Mouse (Mus musculus) limb, embryonic 14.5 days (tissue): ENCODE data around the gene Tram2. TPM values are rescaled to one million over a fixed set of nuclear protein-coding genes. Genes with fewer than 3 reads are reported as not detected.

ENCODE experiments used
- ATAC-seq: fragments of 200-750 bp; cut with Nextera tagmentation; 2 replicates; pipeline ENCODE4 v1.8.0; 2017; ENCODE audit warnings: low read depth, moderate number of reproducible peaks, moderate TSS enrichment; ENCODE audit not compliant: low FRiP score
- DNase-seq: peaks from one replicate; pipeline ENCODE4 v3.0.0-alpha.2; 2015; ENCODE audit warnings: low spot score
- H3K27ac ChIP-seq: fragments of 300-500 bp; sonication (generic); replicated peaks from 2 replicates; pipeline ENCODE4 v1.5.1; 2014; ENCODE audit warnings: low read depth, mild to moderate bottlenecking, low read length, moderate library complexity, mixed read lengths
- H3K27me3 ChIP-seq: fragments of 300-500 bp; sonication (generic); 2 replicates; pipeline ENCODE4 v1.6.1; 2014; ENCODE audit warnings: low read length, mixed read lengths; ENCODE audit not compliant: control insufficient read depth, insufficient read depth
- H3K36me3 ChIP-seq: fragments of 300-500 bp; sonication (generic); 2 replicates; pipeline ENCODE4 v1.6.1; 2014; ENCODE audit warnings: mild to moderate bottlenecking, low read length, moderate library complexity, mixed read lengths; ENCODE audit not compliant: control insufficient read depth, insufficient read depth
- H3K4me1 ChIP-seq: fragments of 300-500 bp; sonication (generic); 2 replicates; pipeline ENCODE4 v1.6.1; 2014; ENCODE audit warnings: antibody characterized with exemption, low read length, mixed read lengths; ENCODE audit not compliant: control insufficient read depth, insufficient read depth
- H3K4me2 ChIP-seq: fragments of 300-500 bp; sonication (generic); replicated peaks from 2 replicates; pipeline ENCODE4 v1.6.1; 2014; ENCODE audit warnings: low read depth, mild to moderate bottlenecking, low read length, moderate library complexity; ENCODE audit not compliant: severe bottlenecking
- H3K4me3 ChIP-seq: fragments of 300-500 bp; sonication (generic); replicated peaks from 2 replicates; pipeline ENCODE4 v1.5.1; 2014; ENCODE audit warnings: low read length
- H3K9ac ChIP-seq: fragments of 300-500 bp; sonication (generic); 2 replicates; pipeline ENCODE4 v1.6.1; 2014; ENCODE audit warnings: mild to moderate bottlenecking, low read depth, low read length, moderate library complexity; ENCODE audit not compliant: severe bottlenecking
- H3K9me3 ChIP-seq: fragments of 300-500 bp; sonication (generic); 2 replicates; pipeline ENCODE4 v1.6.1; 2016; ENCODE audit warnings: low read length; ENCODE audit not compliant: control insufficient read depth
- POLR2A ChIP-seq: fragments of 200-500 bp; IDR thresholded peaks from 2 replicates; pipeline ENCODE4 v1.8.0; 2012; ENCODE audit warnings: inconsistent platforms, mild to moderate bottlenecking, moderate library complexity, borderline replicate concordance; ENCODE audit not compliant: insufficient read depth, insufficient read length; ENCODE audit errors: extremely low read depth
- WGBS: fragments of 180-500 bp; shearing (Covaris S2); extraction: QIAGEN DNeasy Blood & Tissue Kit; methylation state at CpG from one replicate; pipeline ENCODE4 v1.1.7; 2014; 5-methylcytosine and 5-hydroxymethylcytosine counted together
- polyA plus RNA-seq, 2 experiments: library from polyadenylated mRNA; depleted of rRNA in 1 of 2; stranded (reverse) in 1 of 2; unstranded in 1 of 2; fragments of >200 nt; fragmentation: Nextera tagmentation in 1 of 2; extraction: Ambion mirVana in 1 of 2; gene quantifications; 2 replicates each; pipeline versions ENCODE4 v1.2.1 to v1.2.3; 2012 to 2014

Tram2 gene
- polyA plus RNA-seq, 2 experiments, result 15.5 to 20.3 TPM

- no peaks in the 10 kb centered on the region for H3K9me3 ChIP-seq
- H3K27me3 ChIP-seq, result no peaks in the 10 kb centered on the region
- no peak for TF ChIP-seq POLR2A
- peaks cover 52% of the 10 kb centered on the region for H3K4me1 ChIP-seq
- WGBS, result 77% methylated on average over 5 of the region's 5 CpGs
- H3K36me3 ChIP-seq, result peaks cover 8% of the 10 kb centered on the region
- DNase-seq, result no peak
- H3K27ac ChIP-seq, result no peak overlapping the region
- no peak overlapping the region for H3K4me3 ChIP-seq
- ATAC-seq, result no peak
- H3K4me2 ChIP-seq, result no peak overlapping the region
- H3K9ac ChIP-seq, result no peak overlapping the region
Measured at GRCm38 (mm10) chr1:21074231-21074630, 4.8 kb downstream of the Tram2 start.

- no peak overlapping the region for H3K27ac ChIP-seq
- H3K4me3 ChIP-seq, result no peak overlapping the region
- no peak for DNase-seq
- H3K36me3 ChIP-seq, result peaks cover 9% of the 10 kb centered on the region
- peaks cover 46% of the 10 kb centered on the region for H3K4me1 ChIP-seq
- TF ChIP-seq POLR2A, result no peak
- ATAC-seq, result no peak
- no peaks in the 10 kb centered on the region for H3K27me3 ChIP-seq
- no peaks in the 10 kb centered on the region for H3K9me3 ChIP-seq
- H3K4me2 ChIP-seq, result no peak overlapping the region
- H3K9ac ChIP-seq, result no peak overlapping the region
- WGBS, result 82% methylated on average over 12 of the region's 12 CpGs
Measured at GRCm38 (mm10) chr1:21072875-21073444, 6.1 kb downstream of the Tram2 start.

- Histone ChIP-seq H3K4me1 (peaks cover 24% of the 10 kb centered on the region), H3K36me3 (peaks cover 16% of the 10 kb centered on the region), H3K4me3 (no peak overlapping the region), H3K27ac (no peak overlapping the region), H3K9me3 (peaks cover 4% of the 10 kb centered on the region), H3K9ac (no peak overlapping the region), H3K27me3 (no peaks in the 10 kb centered on the region), H3K4me2 (no peak overlapping the region)
- WGBS, result 69% methylated on average over 13 of the region's 13 CpGs
- ATAC-seq (no peak), DNase-seq (no peak)
- TF ChIP-seq POLR2A, result no peak
Measured at GRCm38 (mm10) chr1:21070658-21071057, 8.4 kb downstream of the Tram2 start.

- ATAC-seq (no peak), DNase-seq (no peak)
- Histone ChIP-seq H3K27ac (no peak overlapping the region), H3K9ac (no peak overlapping the region), H3K27me3 (no peaks in the 10 kb centered on the region), H3K4me2 (no peak overlapping the region), H3K4me3 (no peak overlapping the region), H3K9me3 (peaks cover 4% of the 10 kb centered on the region), H3K4me1 (peaks cover 18% of the 10 kb centered on the region), H3K36me3 (peaks cover 16% of the 10 kb centered on the region)
- no peak for TF ChIP-seq POLR2A
- WGBS, result 85% methylated on average over 12 of the region's 12 CpGs
Measured at GRCm38 (mm10) chr1:21069830-21070522, 9.1 kb downstream of the Tram2 start.

GRCm38 (mm10) chr1:21068491-21068890 is 10.5 kb downstream of the Tram2 start:
- H3K4me1 ChIP-seq, result peaks cover 3% of the 10 kb centered on the region; the same call in 1 of the 2 replicates
- H3K27me3 ChIP-seq, result no peaks in the 10 kb centered on the region
- no peak for TF ChIP-seq POLR2A
- DNase-seq (no peak), ATAC-seq (no peak)
- no peak overlapping the region for H3K4me2 ChIP-seq
- no peak overlapping the region for H3K9ac ChIP-seq
- no peak overlapping the region for H3K27ac ChIP-seq
- H3K36me3 ChIP-seq, result peaks cover 20% of the 10 kb centered on the region
- H3K4me3 ChIP-seq, result no peak overlapping the region
- H3K9me3 ChIP-seq, result peaks cover 4% of the 10 kb centered on the region
- WGBS, result 77% methylated on average over 1 of the region's 1 CpGs
